ENCODE assay signal across 8 mouse cellular contexts in the genomic region with DNA sequence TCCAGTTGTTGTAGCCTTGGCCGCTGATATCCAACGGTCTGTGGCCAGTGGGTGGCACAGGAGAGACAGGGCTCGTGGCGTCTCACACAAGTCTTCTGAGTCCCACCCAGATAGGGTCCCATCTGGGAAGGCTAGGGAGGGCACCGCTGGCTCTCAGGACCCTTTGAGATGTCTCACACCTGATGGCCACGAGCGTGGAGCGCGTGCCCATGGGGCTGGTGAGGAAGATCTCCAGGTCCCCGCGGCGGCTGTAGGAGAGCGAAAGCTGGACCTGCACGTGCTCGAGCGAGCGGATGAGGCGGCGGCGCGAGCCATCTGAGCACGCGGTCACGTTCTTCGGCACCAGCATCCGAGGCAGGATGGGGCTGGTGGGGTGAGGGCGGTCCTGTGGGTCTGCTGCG. TPM values are rescaled to one million over a fixed set of nuclear protein-coding genes. Genes with fewer than 3 reads are reported as not detected.
A peak's percentile ranks its signal among the peaks of the same experiment; 100 is the strongest.
DNase-seq lines count a peak whose midpoint lies in the region; ATAC-seq and TF ChIP-seq lines count a peak whose summit lies in the region.

No protein-coding gene starts in this region.

- H3K27me3 ChIP-seq in testis, adult 2 months (ENCODE audit: control insufficient read depth, insufficient read depth, low read length), result no peaks in the 10 kb centered on the region
- peaks cover 2% of the 10 kb centered on the region; the same call in 1 of the 2 replicates for H3K27me3 ChIP-seq in hindbrain, embryonic 11.5 days (ENCODE audit: control insufficient read depth, insufficient read depth, low read length)
- no peaks in the 10 kb centered on the region for H3K27me3 ChIP-seq in liver, adult 2 months (ENCODE audit: control insufficient read depth, insufficient read depth, low read length)
- peaks cover 13% of the 10 kb centered on the region for H3K27me3 ChIP-seq in neural tube, embryonic 12.5 days (replicated peaks)

- peak overlapping the region; percentile 97 for H3K4me2 ChIP-seq in hindbrain, embryonic 11.5 days (replicated peaks; ENCODE audit: low read depth, low read length)
- H3K4me2 ChIP-seq in neural tube, embryonic 12.5 days (replicated peaks), result peak overlapping the region; percentile 96

- peak overlapping the region; percentile 32; the same call in 1 of the 2 replicates for H3K27ac ChIP-seq in testis, adult 2 months (ENCODE audit: control insufficient read depth, insufficient read depth, low read depth, low read length)
- 0 out of 2 replicates have a peak overlapping the region, but pooled peaks have one; percentile 9 for H3K27ac ChIP-seq in cortical plate, adult 2 months (ENCODE audit: insufficient read depth, low read length)
- no peak overlapping the region for H3K27ac ChIP-seq in hindbrain, embryonic 11.5 days (ENCODE audit: low read depth, low read length)
- peak overlapping the region; percentile 83 for H3K27ac ChIP-seq in liver, adult 2 months (replicated peaks; ENCODE audit: insufficient read depth, low read depth, low read length)
- no peak overlapping the region for H3K27ac ChIP-seq in neural tube, embryonic 12.5 days

- 10% methylated on average over 28 of the region's 28 CpGs for WGBS in hindbrain, embryonic 11.5 days
- under 1% methylated on average over 28 of the region's 28 CpGs for WGBS in liver, adult 2 months
- 4% methylated on average over 28 of the region's 28 CpGs for WGBS in neural tube, embryonic 12.5 days

- H3K36me3 ChIP-seq in testis, adult 2 months (ENCODE audit: control insufficient read depth, insufficient read depth, low read length), result no peaks in the 10 kb centered on the region
- no peaks in the 10 kb centered on the region for H3K36me3 ChIP-seq in hindbrain, embryonic 11.5 days (ENCODE audit: control insufficient read depth, insufficient read depth, low read length)
- H3K36me3 ChIP-seq in liver, adult 2 months (ENCODE audit: control insufficient read depth, insufficient read depth, low read length), result no peaks in the 10 kb centered on the region
- H3K36me3 ChIP-seq in neural tube, embryonic 12.5 days, result peaks cover 12% of the 10 kb centered on the region

- ATAC-seq in hindbrain, embryonic 11.5 days (ENCODE audit: low FRiP score), result no peak; the same call in 1 of the 2 replicates
- ATAC-seq in neural tube, embryonic 12.5 days (ENCODE audit: low FRiP score, low read depth), result no peak; the same call in 1 of the 2 replicates

- peaks cover 35% of the 10 kb centered on the region for H3K4me1 ChIP-seq in testis, adult 2 months (ENCODE audit: control insufficient read depth, insufficient read depth, low read length)
- H3K4me1 ChIP-seq in cortical plate, adult 2 months (ENCODE audit: control insufficient read depth, insufficient read depth, low read length), result peaks cover 5% of the 10 kb centered on the region
- H3K4me1 ChIP-seq in hindbrain, embryonic 11.5 days (replicated peaks; ENCODE audit: control insufficient read depth, insufficient read depth, low read length), result 0 out of 2 replicates have a peak, but pooled peaks cover 7% of the 10 kb centered on the region
- peaks cover 17% of the 10 kb centered on the region for H3K4me1 ChIP-seq in liver, adult 2 months (ENCODE audit: control insufficient read depth, insufficient read depth, low read length)
- H3K4me1 ChIP-seq in neural tube, embryonic 12.5 days, result peaks cover 35% of the 10 kb centered on the region

- peaks cover 2% of the 10 kb centered on the region; the same call in 1 of the 2 replicates for H3K79me2 ChIP-seq in liver, adult 2 months (ENCODE audit: control insufficient read depth, insufficient read depth, low read length)

- no peak for TF ChIP-seq POLR2A in testis, adult 2 months (IDR thresholded peaks at IDR 0.05; ENCODE audit: control insufficient read depth, low read depth, low read length)
- no peak for TF ChIP-seq POLR2A in cortical plate, adult 2 months (IDR thresholded peaks at IDR 0.05; ENCODE audit: extremely low read depth, insufficient read depth, low read length)
- no peak for TF ChIP-seq POLR2A in liver, adult 2 months (IDR thresholded peaks at IDR 0.05; ENCODE audit: extremely low read depth, insufficient read depth, low read length)

- H3K9me3 ChIP-seq in hindbrain, embryonic 11.5 days (ENCODE audit: control insufficient read depth, low read length), result no peaks in the 10 kb centered on the region
- H3K9me3 ChIP-seq in neural tube, embryonic 12.5 days, result no peaks in the 10 kb centered on the region

- H3K4me3 ChIP-seq in testis, adult 2 months (ENCODE audit: control insufficient read depth, low read depth, low read length), result peak overlapping the region; percentile 86
- peak overlapping the region; percentile 67; the same call in 1 of the 2 replicates for H3K4me3 ChIP-seq in cortical plate, adult 2 months (ENCODE audit: insufficient read depth, low read length)
- peak overlapping the region; percentile 47 for H3K4me3 ChIP-seq in hindbrain, embryonic 11.5 days (ENCODE audit: low read depth, low read length)
- peak overlapping the region; percentile 81 for H3K4me3 ChIP-seq in liver, adult 2 months (ENCODE audit: insufficient read depth, low read depth, low read length)
- H3K4me3 ChIP-seq in neural tube, embryonic 12.5 days, result peak overlapping the region; percentile 42

- H3K9ac ChIP-seq in hindbrain, embryonic 11.5 days (ENCODE audit: low read depth, low read length), result peak overlapping the region; percentile 57; the same call in 1 of the 2 replicates
- peak overlapping the region; percentile 87 for H3K9ac ChIP-seq in liver, adult 2 months (ENCODE audit: low read depth, low read length)
- H3K9ac ChIP-seq in neural tube, embryonic 12.5 days, result peak overlapping the region; percentile 62

- TF ChIP-seq CTCF in testis, adult 2 months (IDR thresholded peaks at IDR 0.05; ENCODE audit: control insufficient read depth, insufficient read depth, insufficient replicate concordance, low read depth, low read length), result no peak
- TF ChIP-seq CTCF in cortical plate, adult 2 months (IDR thresholded peaks at IDR 0.05; ENCODE audit: extremely low read depth, insufficient read depth, low read length), result no peak
- peak; percentile 42 for TF ChIP-seq CTCF in liver, adult 2 months (IDR thresholded peaks at IDR 0.05; ENCODE audit: low read depth, low read length)

- DNase-seq in testis, postnatal 10 days (ENCODE audit: low spot score), result no peak
- no peak for DNase-seq in hindbrain, embryonic 11.5 days (ENCODE audit: low spot score)
- DNase-seq in liver, adult 2 months (ENCODE audit: extremely low read depth, low read depth, low spot score), result peak; percentile 74
- DNase-seq in urinary bladder, postnatal 25 days (ENCODE audit: low spot score), result no peak
- DNase-seq in gastrocnemius, adult 18-20 months (ENCODE audit: low spot score), result no peak

RNA-seq across cellular contexts. Expression of gene 2310011J03Rik, which starts 2.5 kb away (rescaled TPM):
- polyA plus RNA-seq in testis, adult 2 months (2012; rRNA removed), result 11.3 and 13.1 TPM in 2 replicates
- polyA plus RNA-seq in cortical plate, adult 2 months (2012; rRNA removed), result 51.9 and 52.3 TPM in 2 replicates
- 32.9 and 34.9 TPM in 2 replicates for polyA plus RNA-seq in hindbrain, embryonic 11.5 days (2014; fragmentation: Nextera tagmentation; extraction: Ambion mirVana)
- total RNA-seq in liver, adult 2 months (2014; rRNA removed), result 10.4 and 12.4 TPM in 2 replicates
- 25.4 and 25.5 TPM in 2 replicates for polyA plus RNA-seq in liver, adult 2 months (2012; rRNA removed)
- polyA plus RNA-seq in neural tube, embryonic 12.5 days (2016; fragmentation: Nextera tagmentation; extraction: Ambion mirVana), result 37.7 and 41.1 TPM in 2 replicates
- 1 to 10 TPM; 6.8 to 7.1 TPM for total RNA-seq in gastrocnemius, adult 18-20 months (2021)

RNA-seq across cellular contexts. Expression of gene Pcsk4, which starts 6.5 kb away (rescaled TPM):
- 324 and 326 TPM in 2 replicates for polyA plus RNA-seq in testis, adult 2 months (2012; rRNA removed)
- polyA plus RNA-seq in cortical plate, adult 2 months (2012; rRNA removed), result 13.1 and 13.9 TPM in 2 replicates
- 1.1 and 1.8 TPM in 2 replicates for polyA plus RNA-seq in hindbrain, embryonic 11.5 days (2014; fragmentation: Nextera tagmentation; extraction: Ambion mirVana)
- total RNA-seq in liver, adult 2 months (2014; rRNA removed), result 8.8 and 12.5 TPM in 2 replicates
- polyA plus RNA-seq in liver, adult 2 months (2012; rRNA removed), result 19.2 and 21.8 TPM in 2 replicates
- polyA plus RNA-seq in neural tube, embryonic 12.5 days (2016; fragmentation: Nextera tagmentation; extraction: Ambion mirVana), result 2.2 and 2.3 TPM in 2 replicates
- total RNA-seq in gastrocnemius, adult 18-20 months (2021), result under 1 TPM; 0.78 to 0.97 TPM

RNA-seq across cellular contexts. Expression of gene Reep6, which starts 6.9 kb away (rescaled TPM):
- 698 and 732 TPM in 2 replicates for polyA plus RNA-seq in testis, adult 2 months (2012; rRNA removed)
- 5.7 and 6.3 TPM in 2 replicates for polyA plus RNA-seq in cortical plate, adult 2 months (2012; rRNA removed)
- 3.7 and 3.8 TPM in 2 replicates for polyA plus RNA-seq in hindbrain, embryonic 11.5 days (2014; fragmentation: Nextera tagmentation; extraction: Ambion mirVana)
- total RNA-seq in liver, adult 2 months (2014; rRNA removed), result 112 and 185 TPM in 2 replicates
- 384 and 617 TPM in 2 replicates for polyA plus RNA-seq in liver, adult 2 months (2012; rRNA removed)
- polyA plus RNA-seq in neural tube, embryonic 12.5 days (2016; fragmentation: Nextera tagmentation; extraction: Ambion mirVana), result 3.4 and 3.6 TPM in 2 replicates
- total RNA-seq in gastrocnemius, adult 18-20 months (2021), result 1 to 10 TPM; 3.4 to 4.1 TPM

RNA-seq across cellular contexts. Expression of gene Adamtsl5, which starts 25.4 kb away (rescaled TPM):
- polyA plus RNA-seq in testis, adult 2 months (2012; rRNA removed), result 3.3 and 4.1 TPM in 2 replicates
- 7.9 and 9.4 TPM in 2 replicates for polyA plus RNA-seq in cortical plate, adult 2 months (2012; rRNA removed)
- polyA plus RNA-seq in hindbrain, embryonic 11.5 days (2014; fragmentation: Nextera tagmentation; extraction: Ambion mirVana), result 0.54 and 0.70 TPM in 2 replicates
- total RNA-seq in liver, adult 2 months (2014; rRNA removed), result 0.28 and 0.40 TPM in 2 replicates
- polyA plus RNA-seq in liver, adult 2 months (2012; rRNA removed), result 1.4 and 1.6 TPM in 2 replicates
- 0.50 and 1.1 TPM in 2 replicates for polyA plus RNA-seq in neural tube, embryonic 12.5 days (2016; fragmentation: Nextera tagmentation; extraction: Ambion mirVana)
- 10 to 100 TPM; 32.5 to 37.0 TPM for total RNA-seq in gastrocnemius, adult 18-20 months (2021)

RNA-seq across cellular contexts. Expression of gene Apc2, which starts 27.0 kb away (rescaled TPM):
- polyA plus RNA-seq in testis, adult 2 months (2012; rRNA removed), result 1.4 and 1.8 TPM in 2 replicates
- 54.9 and 55.2 TPM in 2 replicates for polyA plus RNA-seq in cortical plate, adult 2 months (2012; rRNA removed)
- polyA plus RNA-seq in hindbrain, embryonic 11.5 days (2014; fragmentation: Nextera tagmentation; extraction: Ambion mirVana), result 74.4 and 101 TPM in 2 replicates
- total RNA-seq in liver, adult 2 months (2014; rRNA removed), result 0.09 and 0.20 TPM in 2 replicates
- 0.19 and 0.20 TPM in 2 replicates for polyA plus RNA-seq in liver, adult 2 months (2012; rRNA removed)
- 160 and 175 TPM in 2 replicates for polyA plus RNA-seq in neural tube, embryonic 12.5 days (2016; fragmentation: Nextera tagmentation; extraction: Ambion mirVana)
- total RNA-seq in gastrocnemius, adult 18-20 months (2021), result under 1 TPM; 0.18 to 0.31 TPM

Comparison
In these comparisons a context has a peak if more than half of its experiments do, and no peak if none do; other contexts are left out.
1. H3K27ac ChIP-seq: peak in testis, adult 2 months (single experiment), cortical plate, adult 2 months (single experiment) and liver, adult 2 months (single experiment); none in hindbrain, embryonic 11.5 days (single experiment) and neural tube, embryonic 12.5 days (single experiment).
2. RNA of gene Pcsk4, which starts 6.5 kb away (polyA plus RNA-seq): 324 to 326 TPM in testis, adult 2 months; 19.2 to 21.8 TPM in liver, adult 2 months, 13.1 to 13.9 TPM in cortical plate, adult 2 months, 2.2 to 2.3 TPM in neural tube, embryonic 12.5 days and 1.1 to 1.8 TPM in hindbrain, embryonic 11.5 days; every median in the first group is over 10 times any median in the second.
3. RNA of gene Reep6, which starts 6.9 kb away (polyA plus RNA-seq): 698 to 732 TPM in testis, adult 2 months and 384 to 617 TPM in liver, adult 2 months; 5.7 to 6.3 TPM in cortical plate, adult 2 months, 3.7 to 3.8 TPM in hindbrain, embryonic 11.5 days and 3.4 to 3.6 TPM in neural tube, embryonic 12.5 days; every median in the first group is over 10 times any median in the second.
4. Peak in every context shown above with its lines, with median percentiles within 50 percentile points of each other: H3K4me3 ChIP-seq and H3K9ac ChIP-seq.